Mouse (Mus musculus): ENCODE measurements around the gene Lhx9.
A peak's percentile ranks its signal among the peaks of the same experiment; 100 is the strongest.

Gene Lhx9

DNA sequence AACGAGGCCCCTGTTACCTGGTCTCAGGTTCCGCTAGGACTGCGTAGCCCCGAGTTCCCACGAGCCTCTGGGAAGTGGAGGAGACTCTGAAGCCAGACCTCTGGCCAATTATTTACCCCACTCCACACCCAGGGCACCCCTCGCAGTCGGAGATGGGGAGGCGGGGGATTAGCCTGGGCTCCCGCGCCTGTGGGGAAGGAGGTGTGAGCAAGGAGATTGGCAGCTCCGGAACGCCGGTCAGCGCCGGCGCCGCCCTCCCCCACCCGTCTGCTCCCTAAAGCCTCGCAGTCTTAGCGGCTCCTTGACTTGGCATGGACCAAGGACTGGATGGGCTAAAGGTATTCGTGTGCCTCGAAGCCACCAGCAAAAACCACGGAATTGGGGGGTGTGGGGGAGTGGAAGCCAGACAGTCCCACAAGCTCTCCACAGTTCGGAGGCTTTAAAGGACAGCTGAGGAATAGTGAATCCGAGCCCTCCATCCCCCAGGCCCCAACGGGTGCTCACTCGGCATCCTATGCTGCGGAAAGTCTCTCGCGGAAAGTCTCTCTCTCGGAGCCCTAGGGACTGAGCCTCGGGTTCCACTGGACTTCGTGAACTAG lies at the start of gene Lhx9:
Gene Lhx9, minus strand, starts transcription at position 67 of the 599 bp plus-strand sequence.
- no peak for DNase-seq (ENCODE audit: low read depth, low spot score)

GRCm38 (mm10) chr1:138896088-138896487 lies 47.7 kb upstream of the Lhx9 start:
- DNase-seq (ENCODE audit: low read depth, low spot score): no peak

DNA sequence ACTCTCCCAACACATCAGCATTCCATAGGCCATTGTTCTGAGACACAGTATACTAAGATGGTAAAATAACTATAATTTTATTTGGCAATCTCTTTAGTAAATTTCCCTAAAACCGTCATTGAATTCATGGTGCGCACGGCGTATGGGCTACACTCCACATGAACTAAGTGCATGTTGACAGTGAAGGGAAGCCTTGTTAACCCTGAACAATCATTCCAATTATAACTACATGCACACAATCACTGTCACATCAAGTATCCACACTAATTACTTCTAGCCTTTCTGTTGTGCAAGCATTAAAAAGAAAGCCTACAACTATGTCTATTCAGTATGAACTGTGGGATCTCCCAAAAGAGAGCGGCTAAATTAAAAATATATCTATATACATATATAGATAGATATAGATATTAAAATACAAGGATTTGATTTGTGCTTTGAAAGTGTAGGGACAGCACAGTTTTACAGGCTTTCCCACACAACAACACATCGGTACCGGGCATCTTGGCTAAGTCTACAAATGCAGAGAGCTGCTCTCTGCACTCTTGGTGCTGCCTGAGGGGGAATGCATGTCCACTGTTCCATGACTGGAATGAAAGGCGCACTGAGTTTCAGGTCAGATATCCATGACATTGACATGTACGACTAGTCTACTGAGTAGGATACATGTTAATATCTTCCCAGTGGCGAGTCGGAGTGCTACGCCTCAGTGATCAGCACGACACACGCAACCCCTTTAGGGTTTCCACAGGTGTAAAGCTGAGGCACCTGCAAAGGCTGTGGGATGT lies 29.3 kb upstream of the Lhx9 start:
- DNase-seq (ENCODE audit: low read depth, low spot score): no peak

DNA sequence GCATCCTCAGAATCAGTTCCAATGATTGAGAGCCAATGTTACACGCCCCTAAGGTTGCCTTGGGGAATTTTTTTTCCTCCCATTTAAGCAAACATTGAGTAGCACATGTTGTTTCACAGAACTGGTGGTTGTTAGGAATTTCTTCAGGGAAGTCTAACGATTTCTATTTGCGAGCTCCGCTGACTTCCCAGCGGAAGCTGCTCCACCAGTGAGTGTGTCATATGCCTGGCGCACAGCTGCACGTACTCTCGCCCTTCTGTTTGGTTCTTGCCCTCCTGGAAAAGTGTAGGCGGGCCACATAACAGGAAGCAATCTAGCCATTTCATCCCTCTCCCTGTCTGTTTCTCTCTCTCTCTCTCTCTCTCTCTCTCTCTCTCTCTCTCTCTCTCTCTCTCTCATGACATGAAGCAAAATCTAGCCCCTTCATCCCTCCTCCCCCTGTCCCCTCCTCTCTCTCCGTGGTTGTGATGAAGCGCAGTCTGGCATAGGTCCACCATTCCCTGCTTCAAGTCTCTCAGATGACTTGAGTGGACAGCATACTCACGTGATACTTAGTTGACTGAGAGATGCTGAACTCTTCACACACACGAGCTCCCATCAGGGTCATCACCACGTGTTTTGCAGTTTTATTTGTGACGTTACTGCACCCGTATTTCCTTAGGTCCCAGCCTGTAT lies 28.1 kb upstream of the Lhx9 start:
- no peak for DNase-seq (ENCODE audit: low read depth, low spot score)

DNA sequence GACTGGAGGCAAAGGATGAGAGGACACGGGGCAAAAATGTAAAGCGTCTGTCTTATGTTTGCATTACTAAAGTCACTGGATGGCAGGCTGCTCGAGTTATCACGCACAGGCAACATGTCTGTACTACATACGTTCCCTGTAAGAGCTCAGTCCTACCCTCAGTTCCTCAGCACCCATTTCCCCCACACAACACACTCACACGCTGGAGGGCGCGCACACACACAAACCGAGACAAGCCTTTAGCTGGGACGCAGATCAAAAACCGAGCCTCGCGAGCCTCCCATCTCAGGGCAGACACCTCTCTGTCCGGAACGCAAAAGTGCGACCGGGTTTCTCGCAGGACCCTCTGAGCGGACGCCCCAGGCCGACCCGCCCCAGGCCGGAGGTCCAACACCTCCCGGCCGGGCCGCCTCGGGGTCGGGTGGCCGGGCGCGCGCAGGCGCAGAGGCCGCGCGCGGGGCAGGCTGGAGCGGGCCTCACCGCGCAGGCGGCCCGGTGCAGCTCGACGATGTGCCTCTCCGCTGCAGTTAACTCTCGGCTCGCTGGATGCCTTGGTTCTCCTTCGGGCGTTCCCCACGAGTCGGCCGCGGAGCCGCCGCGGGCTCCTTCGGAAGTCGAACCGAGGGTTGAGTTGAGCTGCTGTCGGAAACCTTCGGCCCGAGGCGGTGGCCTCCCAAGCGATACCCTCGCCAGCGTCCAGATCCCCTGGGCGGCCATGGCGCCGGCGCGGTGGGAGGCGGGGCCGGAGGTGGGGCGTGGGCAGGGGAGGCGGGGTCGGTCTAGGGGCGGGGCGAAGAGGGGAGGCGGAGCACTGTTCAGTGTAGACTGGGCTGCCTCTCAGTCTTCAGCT lies 7.9 kb upstream of the Lhx9 start, which contains the start of gene 2310009B15Rik:
Gene 2310009B15Rik, minus strand, starts transcription at position 752 of the 850 bp plus-strand sequence.
- peak; percentile 71 for DNase-seq (ENCODE audit: low read depth, low spot score)

DNA sequence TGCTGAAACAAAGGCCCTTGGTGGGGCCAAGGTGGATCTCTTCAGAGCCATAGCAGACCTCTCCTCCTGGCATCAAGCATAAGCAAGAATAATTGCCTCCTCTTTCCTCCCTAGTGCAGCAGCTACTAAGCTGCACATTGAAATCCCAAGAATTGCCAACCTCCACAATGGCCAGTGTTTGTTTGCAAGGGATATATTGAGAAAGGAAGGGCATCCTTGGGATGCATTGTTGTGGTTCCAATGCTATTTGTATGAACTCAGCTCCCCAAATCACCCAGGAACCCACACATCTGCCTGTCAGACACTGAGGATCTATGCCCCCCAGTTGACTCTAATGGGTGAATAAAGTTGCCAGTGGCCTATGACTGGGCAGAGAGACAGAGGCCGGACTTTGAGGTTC lies 2.4 kb upstream of the Lhx9 start:
- no peak for DNase-seq (ENCODE audit: low read depth, low spot score)

DNA sequence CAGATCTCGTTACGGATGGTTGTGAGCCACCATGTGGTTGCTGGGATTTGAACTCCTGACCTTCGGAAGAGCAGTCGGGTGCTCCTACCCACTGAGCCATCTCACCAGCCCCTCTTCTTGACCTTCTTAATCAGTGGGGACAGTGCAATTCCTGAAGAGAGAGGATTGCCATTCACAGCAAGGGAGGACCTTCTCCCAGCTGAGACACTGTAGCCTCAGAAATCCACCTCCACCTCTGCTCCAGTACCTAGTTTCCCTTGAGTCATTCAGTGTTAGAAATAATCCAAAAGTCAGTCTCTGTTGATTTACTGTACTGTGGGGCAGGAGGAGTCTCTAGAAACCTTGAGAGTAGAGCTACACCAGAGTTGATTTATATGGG lies 1.8 kb upstream of the Lhx9 start:
- DNase-seq (ENCODE audit: low read depth, low spot score): no peak

DNA sequence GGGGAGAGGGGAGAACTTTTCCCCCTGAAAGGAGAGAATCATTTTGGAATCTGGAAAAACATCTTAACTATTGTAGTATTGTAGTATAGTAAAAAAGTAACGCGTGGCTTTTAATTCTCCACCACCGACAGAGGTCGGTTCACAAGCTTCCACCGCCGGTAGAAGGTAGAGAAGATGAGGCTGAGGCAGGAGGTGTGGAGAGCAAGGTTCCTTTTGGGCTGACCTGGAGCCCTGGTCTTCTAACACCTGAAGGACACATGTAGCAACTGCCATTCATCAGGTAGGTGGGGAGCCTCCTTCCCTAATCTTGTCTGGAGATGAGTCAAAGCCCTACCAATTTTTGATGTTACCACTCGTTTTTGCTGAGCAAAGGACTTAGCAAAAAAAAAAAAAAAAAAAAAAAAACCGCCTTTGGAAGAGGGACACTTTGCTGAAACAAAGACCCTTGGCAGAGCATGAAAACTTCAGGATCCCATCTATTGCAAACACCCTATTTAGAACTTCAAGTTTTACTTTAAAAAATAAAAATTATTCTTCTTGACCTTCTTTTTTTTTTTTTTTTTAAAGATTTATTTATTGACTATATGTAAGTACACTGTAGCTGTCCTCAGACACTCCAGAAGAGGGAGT lies 1.3 kb upstream of the Lhx9 start:
- DNase-seq (ENCODE audit: low read depth, low spot score): no peak

GRCm38 (mm10) chr1:138848026-138848425 lies 351 bp downstream of the Lhx9 start:
- no peak for DNase-seq (ENCODE audit: low read depth, low spot score)

DNA sequence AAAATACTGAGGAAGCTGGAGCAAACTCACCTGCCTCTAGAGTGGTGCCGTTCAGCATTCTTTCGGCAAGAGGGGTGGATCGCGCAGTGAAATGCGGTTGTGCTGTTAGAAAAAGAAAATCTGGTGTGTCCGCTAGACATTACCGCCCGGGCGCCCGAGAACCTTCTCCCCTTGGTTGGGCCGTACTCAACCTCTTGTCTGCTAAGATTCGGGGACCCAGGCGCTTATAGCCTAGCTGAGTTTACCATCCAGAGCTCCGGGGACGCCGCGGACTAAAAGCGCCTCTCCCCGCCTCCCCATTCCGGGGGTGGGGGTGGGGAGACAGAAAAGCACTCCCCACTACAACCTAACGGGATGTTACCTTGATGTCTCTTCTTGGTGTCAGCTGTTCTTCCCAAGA lies 1.2 kb downstream of the Lhx9 start:
- DNase-seq (ENCODE audit: low read depth, low spot score): no peak

GRCm38 (mm10) chr1:138846581-138846980 lies 1.8 kb downstream of the Lhx9 start:
- no peak for DNase-seq (ENCODE audit: low read depth, low spot score)

GRCm38 (mm10) chr1:138846131-138846530 lies 2.2 kb downstream of the Lhx9 start:
- DNase-seq (ENCODE audit: low read depth, low spot score): no peak

DNA sequence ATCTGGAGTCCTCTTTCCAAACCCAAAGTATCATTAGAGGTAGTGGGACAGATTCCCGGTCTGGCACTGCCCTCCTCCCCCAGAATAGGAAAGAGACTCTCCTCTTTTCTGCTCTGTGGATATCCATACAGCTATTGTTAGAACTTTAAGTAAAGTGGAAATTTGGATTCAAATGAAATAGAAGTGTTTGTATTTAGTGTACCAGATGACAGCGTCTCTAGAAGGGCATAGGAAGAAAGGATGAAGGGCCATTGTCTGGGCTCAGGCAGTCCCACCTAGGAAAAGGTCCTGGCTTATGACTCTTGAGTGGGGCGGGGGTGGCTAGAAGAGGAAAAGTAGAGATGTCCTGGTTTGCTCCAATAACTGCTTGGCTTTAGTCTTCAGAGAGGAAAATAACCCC lies 2.9 kb downstream of the Lhx9 start:
- no peak for DNase-seq (ENCODE audit: low read depth, low spot score)

GRCm38 (mm10) chr1:138844166-138844565 lies 4.2 kb downstream of the Lhx9 start:
- DNase-seq (ENCODE audit: low read depth, low spot score): no peak

DNA sequence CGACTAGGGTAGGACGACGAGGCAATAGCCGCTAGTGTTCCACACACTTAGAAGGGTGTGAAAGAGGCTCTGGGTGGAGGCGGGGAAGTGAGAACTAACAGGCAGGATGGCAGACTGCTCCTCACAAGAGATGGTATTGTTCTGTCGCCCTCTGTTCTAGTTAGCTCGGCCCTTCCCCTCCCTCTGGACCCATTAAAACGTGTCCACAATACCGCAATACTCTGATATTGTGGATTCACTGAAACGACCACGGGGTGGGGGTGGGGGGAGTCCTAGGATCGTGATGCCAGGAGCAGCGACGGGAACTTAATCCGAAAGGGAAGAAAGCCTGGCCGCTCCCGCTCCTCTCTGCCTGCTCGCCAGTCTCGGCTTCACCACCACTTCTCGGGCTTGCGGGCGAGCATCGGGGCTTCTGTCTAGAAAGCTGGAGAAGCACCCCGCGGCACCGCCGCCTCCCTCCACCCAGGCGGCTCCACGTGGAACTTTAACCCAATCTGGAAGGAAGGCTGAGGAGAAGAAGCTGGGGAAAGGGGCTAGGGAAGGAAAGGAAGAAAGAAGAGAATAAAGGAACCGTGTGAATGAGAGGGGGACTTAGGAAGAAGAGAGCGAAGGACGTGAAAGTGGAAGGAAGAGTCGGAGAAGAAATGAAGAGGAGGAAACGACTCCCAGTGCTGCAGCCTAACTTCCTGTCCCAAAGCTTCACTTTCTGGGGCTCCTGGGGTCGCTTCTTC lies 4.9 kb downstream of the Lhx9 start:
- DNase-seq (ENCODE audit: low read depth, low spot score): no peak

DNA sequence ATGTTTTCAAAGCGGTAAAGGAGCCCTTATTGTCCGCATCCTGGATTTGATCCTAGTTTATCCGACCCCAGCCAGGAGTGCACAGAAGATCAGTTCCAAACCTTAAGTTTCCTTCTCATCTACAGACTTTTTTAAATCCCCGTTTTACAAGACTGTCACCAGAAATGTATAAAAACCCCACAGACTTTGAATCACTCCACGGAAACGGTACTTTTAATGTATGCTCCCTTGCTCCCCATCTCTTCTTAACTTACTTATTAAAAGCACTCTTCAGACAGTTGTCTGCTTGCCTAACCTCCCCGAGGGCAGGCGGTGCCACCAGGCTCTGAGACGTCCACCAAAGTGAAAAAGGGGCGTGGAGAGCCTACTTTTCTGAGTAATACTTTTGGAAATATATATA lies 5.6 kb downstream of the Lhx9 start:
- DNase-seq (ENCODE audit: low read depth, low spot score): no peak

DNA sequence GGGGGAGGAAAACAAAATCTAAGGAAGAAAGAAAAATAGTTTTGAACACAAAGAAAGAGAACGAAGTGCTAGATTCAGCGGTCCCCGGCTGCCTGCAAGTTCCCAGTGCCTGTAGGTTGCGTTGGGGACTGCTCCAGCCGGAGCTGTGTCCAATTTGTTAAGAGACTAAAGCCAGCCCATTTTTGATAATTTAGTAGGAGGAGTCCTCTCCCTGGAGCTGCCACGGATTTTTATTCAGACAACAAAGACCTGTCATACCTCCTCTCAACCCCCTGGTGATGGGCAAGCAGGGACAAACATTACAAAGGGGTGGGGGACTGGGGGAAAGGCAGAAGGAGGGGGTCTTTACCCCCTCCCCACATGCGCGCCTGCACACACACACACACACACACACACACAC lies 6.1 kb downstream of the Lhx9 start:
- DNase-seq (ENCODE audit: low read depth, low spot score): no peak

DNA sequence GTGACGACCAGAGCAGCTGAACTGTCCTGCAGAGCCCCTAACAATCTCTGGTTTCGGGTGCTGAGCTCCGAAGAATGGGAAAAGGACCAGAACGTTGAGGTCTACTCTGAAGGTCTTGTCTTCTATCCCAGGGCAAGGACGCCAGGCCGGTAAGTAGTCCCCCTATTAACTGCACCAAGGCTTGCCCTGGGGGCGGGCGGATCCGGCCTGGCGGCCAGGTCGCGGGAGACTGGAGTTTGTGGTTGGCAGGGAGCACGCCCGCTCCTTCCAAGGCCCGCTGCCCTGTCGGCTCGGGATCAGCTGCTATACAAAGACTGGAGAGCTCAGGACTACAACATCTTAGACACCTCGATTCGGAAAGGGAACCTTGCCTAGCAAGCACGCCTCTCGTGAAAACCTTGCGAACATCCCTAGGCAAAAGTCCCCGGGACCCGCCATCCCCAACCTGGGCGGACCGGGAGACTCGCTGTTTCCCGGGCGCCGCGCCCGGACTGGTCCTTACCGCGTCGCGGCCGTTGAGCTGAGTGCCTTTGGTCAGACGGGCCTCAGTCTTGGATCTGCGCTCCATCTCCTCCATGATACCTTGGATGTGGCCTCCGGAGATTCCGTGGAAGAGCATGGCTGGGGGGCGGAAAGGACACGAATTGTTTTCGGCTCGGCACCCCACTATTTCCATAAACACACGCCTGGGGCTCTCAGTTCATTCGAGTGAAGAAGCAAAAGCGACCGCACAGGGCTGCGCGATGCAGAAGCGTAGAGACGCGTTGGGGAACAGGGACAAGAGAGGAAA lies 6.9 kb downstream of the Lhx9 start:
- DNase-seq (ENCODE audit: low read depth, low spot score): no peak

GRCm38 (mm10) chr1:138840440-138841305 lies 7.7 kb downstream of the Lhx9 start:
- DNase-seq (ENCODE audit: low read depth, low spot score): no peak
